Mouse (Mus musculus) midbrain, embryonic 11.5 days (tissue): Measurements from ENCODE around the gene Esrrg. TPM values are rescaled to one million over a fixed set of nuclear protein-coding genes. Genes with fewer than 3 reads are reported as not detected.

Experiments used
- ATAC-seq: fragments of 200-750 bp; cut with Nextera tagmentation; 2 replicates; pipeline ENCODE4 v1.8.0; 2017; ENCODE audit warnings: moderate TSS enrichment, moderate library complexity; ENCODE audit not compliant: low FRiP score
- DNase-seq: peaks from one replicate; pipeline ENCODE4 v3.0.0; 2015; ENCODE audit warnings: low spot score; ENCODE audit errors: missing footprints
- H3K27ac ChIP-seq: fragments of 300-500 bp; sonication (generic); 2 replicates; pipeline ENCODE4 v1.5.1; 2014; ENCODE audit warnings: low read depth, low read length
- H3K27me3 ChIP-seq: fragments of 300-500 bp; sonication (generic); 2 replicates; pipeline ENCODE4 v1.6.1; 2014; ENCODE audit warnings: mild to moderate bottlenecking, low read length, moderate library complexity, mixed read lengths; ENCODE audit not compliant: control insufficient read depth, insufficient read depth
- H3K36me3 ChIP-seq: fragments of 300-500 bp; sonication (generic); 2 replicates; pipeline ENCODE4 v1.6.1; 2014; ENCODE audit warnings: mild to moderate bottlenecking, low read length, moderate library complexity, mixed read lengths; ENCODE audit not compliant: control insufficient read depth, insufficient read depth
- H3K4me1 ChIP-seq: fragments of 300-500 bp; sonication (generic); 2 replicates; pipeline ENCODE4 v1.6.1; 2014; ENCODE audit warnings: low read length; ENCODE audit not compliant: control insufficient read depth, insufficient read depth
- H3K4me2 ChIP-seq: fragments of 300-500 bp; sonication (generic); 2 replicates; pipeline ENCODE4 v1.6.1; 2014; ENCODE audit warnings: mild to moderate bottlenecking, moderate library complexity
- H3K4me3 ChIP-seq: fragments of 300-500 bp; sonication (generic); 2 replicates; pipeline ENCODE4 v1.5.1; 2014; ENCODE audit warnings: low read depth, low read length
- H3K9ac ChIP-seq: fragments of 300-500 bp; sonication (generic); 2 replicates; pipeline ENCODE4 v1.6.1; 2014; ENCODE audit warnings: low read length
- H3K9me3 ChIP-seq: fragments of 300-500 bp; sonication (generic); 2 replicates; pipeline ENCODE4 v1.6.1; 2016; ENCODE audit warnings: low read length; ENCODE audit not compliant: control insufficient read depth
- WGBS: fragments of 180-500 bp; shearing (Covaris S2); extraction: QIAGEN DNeasy Blood & Tissue Kit; methylation state at CpG from one replicate; pipeline ENCODE4 v1.1.7; 2014; 5-methylcytosine and 5-hydroxymethylcytosine counted together
- polyA plus RNA-seq: library from polyadenylated mRNA; unstranded; fragments of >200 nt; fragmentation: Nextera tagmentation; extraction: Ambion mirVana; gene quantifications from 2 replicates; pipeline ENCODE4 v1.2.1, GENCODE M21; 2014

Gene Esrrg
- polyA plus RNA-seq, 1 experiment from 2014 or later: 5.9 TPM

GRCm38 (mm10) chr1:187631486-187631885, 22.9 kb downstream of the Esrrg start:
- no peak overlapping the region for H3K9ac ChIP-seq
- WGBS: 74% methylated on average over 8 of the region's 8 CpGs

GRCm38 (mm10) chr1:187645258-187645657, 36.7 kb downstream of the Esrrg start:
- no peaks in the 10 kb centered on the region for H3K27me3 ChIP-seq
- H3K9me3 ChIP-seq: no peaks in the 10 kb centered on the region
- ATAC-seq (no peak), DNase-seq (no peak)
- no peaks in the 10 kb centered on the region for H3K4me1 ChIP-seq
- 82% methylated on average over 8 of the region's 8 CpGs for WGBS
- no peak overlapping the region for H3K4me2 ChIP-seq
- H3K4me3 ChIP-seq: no peak overlapping the region
- H3K36me3 ChIP-seq: no peaks in the 10 kb centered on the region
- no peak overlapping the region for H3K27ac ChIP-seq
- H3K9ac ChIP-seq: no peak overlapping the region

More at GRCm38 (mm10) chr1:187631486-187631885, 22.9 kb downstream of the Esrrg start:
- Histone ChIP-seq H3K27me3 (no peaks in the 10 kb centered on the region), H3K9me3 (no peaks in the 10 kb centered on the region), H3K4me2 (no peak overlapping the region), H3K4me1 (no peaks in the 10 kb centered on the region), H3K36me3 (no peaks in the 10 kb centered on the region), H3K4me3 (no peak overlapping the region), H3K27ac (no peak overlapping the region)
- DNase-seq (peak; percentile 56), ATAC-seq (no peak)

DNA sequence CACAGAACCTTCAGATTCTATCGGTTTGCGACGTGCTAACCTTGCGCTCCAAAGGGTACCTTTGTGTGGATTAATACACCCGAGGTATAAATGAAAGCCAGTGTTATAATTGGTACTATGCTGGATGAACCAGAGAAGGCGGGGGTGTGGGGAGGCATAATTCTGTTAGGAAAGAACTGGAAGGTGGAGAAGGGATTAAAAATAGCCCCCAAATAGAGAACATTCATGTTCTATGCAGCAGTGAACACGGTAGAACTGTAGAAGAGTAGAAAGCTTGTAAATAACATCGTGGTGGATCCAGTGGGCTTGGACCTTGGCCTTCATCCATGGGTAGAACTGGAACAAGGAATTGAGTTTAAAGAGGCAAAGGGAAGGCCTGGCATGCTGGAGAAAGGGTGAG, 40.0 kb downstream of the Esrrg start:
- Histone ChIP-seq H3K4me2 (no peak overlapping the region), H3K36me3 (no peaks in the 10 kb centered on the region), H3K9ac (no peak overlapping the region), H3K4me1 (no peaks in the 10 kb centered on the region; the same call in none of the 2 replicates), H3K27me3 (no peaks in the 10 kb centered on the region; the same call in 1 of the 2 replicates), H3K27ac (no peak overlapping the region), H3K9me3 (no peaks in the 10 kb centered on the region), H3K4me3 (no peak overlapping the region)
- ATAC-seq (no peak), DNase-seq (peak; percentile 59)
- 94% methylated on average over 8 of the region's 8 CpGs for WGBS

GRCm38 (mm10) chr1:187649871-187650270, 41.3 kb downstream of the Esrrg start:
- Histone ChIP-seq H3K9me3 (no peaks in the 10 kb centered on the region), H3K27me3 (no peaks in the 10 kb centered on the region; the same call in 1 of the 2 replicates), H3K36me3 (no peaks in the 10 kb centered on the region), H3K27ac (no peak overlapping the region), H3K4me3 (no peak overlapping the region), H3K4me1 (no peaks in the 10 kb centered on the region; the same call in none of the 2 replicates), H3K9ac (no peak overlapping the region), H3K4me2 (no peak overlapping the region)
- DNase-seq: peak; percentile 78
- 48% methylated on average over 5 of the region's 5 CpGs for WGBS
- no peak for ATAC-seq

DNA sequence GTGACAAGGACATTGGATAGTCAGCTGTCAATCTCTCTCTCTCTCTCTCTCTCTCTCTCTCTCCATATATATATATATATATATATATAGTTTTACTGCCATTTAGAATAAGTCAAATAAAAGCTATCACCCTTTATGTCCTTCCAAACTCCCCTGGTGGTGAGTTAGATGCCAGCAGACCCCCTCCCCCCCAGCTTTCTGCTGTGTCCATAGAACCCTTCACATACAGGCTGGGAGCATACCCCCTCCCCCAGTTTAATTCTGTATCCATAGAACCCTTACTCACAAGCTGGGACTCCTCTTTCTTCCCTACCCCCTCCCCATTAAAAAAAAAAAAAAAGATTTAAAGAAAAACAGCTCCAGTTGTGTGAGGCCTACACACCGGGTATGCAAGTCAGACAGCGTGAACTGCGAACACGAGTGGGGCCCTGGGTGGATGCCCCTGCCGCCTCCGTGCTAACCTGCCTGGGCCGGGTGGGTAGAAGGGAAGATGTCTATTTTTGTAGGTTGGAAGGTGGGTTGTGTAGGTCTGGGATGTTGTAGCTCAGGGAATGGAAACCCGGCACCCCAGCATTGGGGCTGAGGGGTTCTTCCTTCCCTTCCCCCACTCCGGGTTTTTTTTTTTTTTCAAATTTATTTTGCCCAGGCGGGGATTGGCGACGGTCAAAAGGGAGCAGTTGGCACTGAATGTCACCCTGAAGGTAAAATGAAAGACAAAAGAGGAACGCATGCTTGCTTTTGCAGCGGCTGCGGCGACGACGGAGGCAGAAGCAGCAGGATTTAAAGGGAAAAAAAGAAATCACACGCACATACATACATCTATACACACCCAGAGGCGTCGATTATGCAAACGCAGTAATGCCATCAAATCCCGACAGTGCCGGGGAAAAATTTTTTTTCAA, 42.4 kb downstream of the Esrrg start:
- no peaks in the 10 kb centered on the region; the same call in none of the 2 replicates for H3K4me1 ChIP-seq
- peak overlapping the region; percentile 93 for H3K4me2 ChIP-seq
- no peaks in the 10 kb centered on the region for H3K9me3 ChIP-seq
- no peak overlapping the region for H3K27ac ChIP-seq
- DNase-seq (peak; percentile 82), ATAC-seq (peak; percentile 53)
- 11% methylated on average over 24 of the region's 24 CpGs for WGBS
- peak overlapping the region; percentile 62 for H3K4me3 ChIP-seq
- H3K27me3 ChIP-seq: no peaks in the 10 kb centered on the region; the same call in 1 of the 2 replicates
- H3K9ac ChIP-seq: peak overlapping the region; percentile 82
- H3K36me3 ChIP-seq: no peaks in the 10 kb centered on the region

GRCm38 (mm10) chr1:187651688-187652241, 43.2 kb downstream of the Esrrg start:
- Histone ChIP-seq H3K4me1 (no peaks in the 10 kb centered on the region; the same call in none of the 2 replicates), H3K36me3 (no peaks in the 10 kb centered on the region), H3K27me3 (no peaks in the 10 kb centered on the region; the same call in 1 of the 2 replicates), H3K4me2 (peak overlapping the region; percentile 93), H3K9me3 (no peaks in the 10 kb centered on the region), H3K9ac (peak overlapping the region; percentile 82), H3K27ac (no peak overlapping the region), H3K4me3 (peak overlapping the region; percentile 62)
- WGBS: under 1% methylated on average over 42 of the region's 47 CpGs
- DNase-seq (peak; percentile 91), ATAC-seq (peak; percentile 90)

DNA sequence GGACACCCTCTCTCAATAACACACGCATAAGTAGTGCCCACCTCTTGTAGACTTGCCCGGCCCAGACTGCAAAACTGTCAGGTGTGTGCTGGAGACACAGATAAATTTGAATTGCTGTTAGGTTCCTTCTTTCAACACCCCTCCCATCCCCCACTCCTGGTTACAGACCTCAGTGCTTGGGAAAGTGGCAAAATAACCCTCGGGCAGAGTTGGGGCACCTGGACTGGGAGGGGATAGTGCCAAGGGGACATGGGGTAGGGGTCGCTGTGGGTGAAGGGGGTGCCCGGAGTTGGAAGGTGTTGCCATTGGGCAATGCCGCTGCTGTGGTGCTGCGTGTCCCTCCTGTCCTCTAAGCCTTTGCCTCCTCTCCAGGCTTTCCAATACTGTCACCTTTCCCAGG, 43.9 kb downstream of the Esrrg start:
- WGBS: 10% methylated on average over 7 of the region's 7 CpGs
- Histone ChIP-seq H3K4me1 (no peaks in the 10 kb centered on the region; the same call in none of the 2 replicates), H3K4me3 (peak overlapping the region; percentile 62; the same call in 1 of the 2 replicates), H3K36me3 (no peaks in the 10 kb centered on the region), H3K4me2 (peak overlapping the region; percentile 93), H3K27me3 (no peaks in the 10 kb centered on the region; the same call in 1 of the 2 replicates), H3K27ac (no peak overlapping the region), H3K9ac (no peak overlapping the region; the same call in 1 of the 2 replicates), H3K9me3 (no peaks in the 10 kb centered on the region)
- DNase-seq (peak; percentile 85), ATAC-seq (peak; percentile 33)

DNA sequence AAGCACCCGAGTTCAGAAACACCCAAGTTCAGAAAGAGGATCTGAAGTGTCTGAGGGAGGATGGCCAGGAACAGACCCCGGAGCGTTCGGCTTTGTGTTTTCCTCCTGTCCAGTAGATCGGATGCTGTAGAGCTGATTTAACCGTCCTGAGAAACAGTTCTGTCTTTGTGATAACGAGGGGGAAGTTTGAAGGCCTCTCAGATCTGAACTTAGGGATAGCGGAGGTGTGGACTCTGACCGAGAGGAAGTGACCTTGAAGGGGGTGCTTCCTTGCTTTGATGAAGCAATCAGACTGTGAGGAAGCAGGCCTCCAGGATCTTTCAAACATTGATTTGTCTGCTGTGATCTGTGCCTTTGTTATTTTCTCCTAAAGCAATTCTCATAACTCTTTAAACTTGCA, 44.8 kb downstream of the Esrrg start:
- DNase-seq: peak; percentile 85
- ATAC-seq: no peak

GRCm38 (mm10) chr1:187660963-187661362, 52.4 kb downstream of the Esrrg start:
- 88% methylated on average over 9 of the region's 9 CpGs for WGBS
- Histone ChIP-seq H3K9me3 (no peaks in the 10 kb centered on the region), H3K4me1 (peaks cover 6% of the 10 kb centered on the region), H3K36me3 (no peaks in the 10 kb centered on the region), H3K4me3 (no peak overlapping the region), H3K27ac (no peak overlapping the region), H3K9ac (no peak overlapping the region), H3K27me3 (no peaks in the 10 kb centered on the region), H3K4me2 (no peak overlapping the region)
- ATAC-seq (no peak), DNase-seq (peak; percentile 61)

More for the DNA sequence above, 44.8 kb downstream of the Esrrg start:
- no peaks in the 10 kb centered on the region; the same call in none of the 2 replicates for H3K4me1 ChIP-seq
- no peaks in the 10 kb centered on the region for H3K36me3 ChIP-seq
- H3K4me3 ChIP-seq: no peak overlapping the region
- no peak overlapping the region for H3K4me2 ChIP-seq
- no peak overlapping the region for H3K9ac ChIP-seq
- no peaks in the 10 kb centered on the region for H3K9me3 ChIP-seq
- H3K27ac ChIP-seq: no peak overlapping the region
- no peaks in the 10 kb centered on the region; the same call in 1 of the 2 replicates for H3K27me3 ChIP-seq
- 64% methylated on average over 9 of the region's 9 CpGs for WGBS
